ENCODE assay signal across 11 mouse cellular contexts in the genomic region with DNA sequence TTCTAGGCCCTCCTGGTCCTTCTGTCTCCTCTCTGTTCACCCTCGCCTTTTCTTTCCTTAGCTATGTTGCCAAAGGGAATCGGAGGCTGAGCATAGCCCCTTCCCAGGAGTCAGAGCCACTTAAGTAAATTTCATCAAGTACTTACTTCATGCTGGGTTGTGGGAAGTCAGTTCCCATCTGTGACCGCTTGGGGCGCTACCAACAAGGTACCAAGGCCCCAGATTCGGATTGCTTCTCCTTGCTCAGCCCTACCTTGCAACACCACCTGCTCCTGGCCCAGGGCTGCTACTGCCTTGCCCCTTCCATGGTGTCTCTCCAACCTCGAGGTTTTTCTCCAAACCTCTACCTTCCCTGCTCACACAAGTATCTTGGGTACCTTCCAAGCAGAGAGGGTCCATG. TPM values are rescaled to one million over a fixed set of nuclear protein-coding genes. Genes with fewer than 3 reads are reported as not detected.
DNase-seq lines count a peak whose midpoint lies in the region; ATAC-seq and TF ChIP-seq lines count a peak whose summit lies in the region.
"Had no signal": no experiment of that assay in that cellular context is flagged by ENCODE, and none has a peak within 500 bp of the region (broad histone marks: within the 10 kb centered on the region; RNA-seq: fewer than 3 reads in every experiment).

No protein-coding gene starts in this region.

- 46% methylated on average over 6 of the region's 6 CpGs for WGBS in hindbrain, postnatal 0 days
- WGBS in hindbrain, embryonic 13.5 days, result 42% methylated on average over 6 of the region's 6 CpGs
- 37% methylated on average over 6 of the region's 6 CpGs for WGBS in heart, embryonic 11.5 days (ENCODE audit: insufficient replicate concordance)

- no peak for TF ChIP-seq POLR2A in ES-Bruce4 (IDR thresholded peaks at IDR 0.05; ENCODE audit: insufficient read depth, low read length)
- TF ChIP-seq POLR2A in cortical plate, adult 2 months (IDR thresholded peaks at IDR 0.05; ENCODE audit: extremely low read depth, insufficient read depth, low read length), result no peak

- H3K27ac ChIP-seq in hindbrain, postnatal 0 days, result no peak overlapping the region
- H3K27ac ChIP-seq in hindbrain, embryonic 13.5 days, result no peak overlapping the region
- no peak overlapping the region for H3K27ac ChIP-seq in ES-Bruce4 (ENCODE audit: insufficient read depth, low read length)
- H3K27ac ChIP-seq in cortical plate, adult 2 months (ENCODE audit: insufficient read depth, low read length), result no peak overlapping the region
- no peak overlapping the region for H3K27ac ChIP-seq in heart, embryonic 11.5 days (ENCODE audit: low read depth, low read length)
- H3K27ac ChIP-seq: limb, embryonic 13.5 days; stomach, embryonic 15.5 days had no signal

- no peaks in the 10 kb centered on the region for H3K9me3 ChIP-seq in hindbrain, postnatal 0 days (ENCODE audit: low read length)
- no peaks in the 10 kb centered on the region for H3K9me3 ChIP-seq in hindbrain, embryonic 13.5 days
- no peaks in the 10 kb centered on the region for H3K9me3 ChIP-seq in ES-Bruce4 (replicated peaks; ENCODE audit: control insufficient read depth, insufficient read depth, low read length, poor library complexity, severe bottlenecking)
- no peaks in the 10 kb centered on the region for H3K9me3 ChIP-seq in heart, embryonic 11.5 days (replicated peaks; ENCODE audit: control insufficient read depth, low read length)
- H3K9me3 ChIP-seq: limb, embryonic 13.5 days; stomach, embryonic 15.5 days had no signal

- TF ChIP-seq CTCF in hindbrain, postnatal 0 days (IDR thresholded peaks at IDR 0.05; ENCODE audit: low read depth), result peak; percentile 52
- TF ChIP-seq CTCF in ES-Bruce4 (IDR thresholded peaks at IDR 0.05; ENCODE audit: low read depth, low read length), result peak; percentile 68
- peak; percentile 40 for TF ChIP-seq CTCF in cortical plate, adult 2 months (IDR thresholded peaks at IDR 0.05; ENCODE audit: extremely low read depth, insufficient read depth, low read length)

- no peak overlapping the region for H3K9ac ChIP-seq in hindbrain, postnatal 0 days (replicated peaks; ENCODE audit: low read length)
- no peak overlapping the region for H3K9ac ChIP-seq in hindbrain, embryonic 13.5 days
- H3K9ac ChIP-seq in ES-Bruce4 (ENCODE audit: low read depth, poor library complexity, severe bottlenecking), result no peak overlapping the region
- no peak overlapping the region for H3K9ac ChIP-seq in heart, embryonic 11.5 days (ENCODE audit: low read depth, low read length)
- H3K9ac ChIP-seq: limb, embryonic 13.5 days; stomach, embryonic 15.5 days had no signal

- H3K4me2 ChIP-seq in hindbrain, postnatal 0 days (ENCODE audit: low read depth, low read length), result no peak overlapping the region
- no peak overlapping the region for H3K4me2 ChIP-seq in hindbrain, embryonic 13.5 days
- no peak overlapping the region for H3K4me2 ChIP-seq in heart, embryonic 11.5 days
- H3K4me2 ChIP-seq: limb, embryonic 13.5 days; stomach, embryonic 15.5 days had no signal

- TF ChIP-seq EP300 in ES-Bruce4 (IDR thresholded peaks at IDR 0.05; ENCODE audit: insufficient read depth, low read depth, low read length), result no peak

- no peaks in the 10 kb centered on the region for H3K36me3 ChIP-seq in hindbrain, postnatal 0 days (ENCODE audit: insufficient read depth, low read length)
- H3K36me3 ChIP-seq in hindbrain, embryonic 13.5 days, result no peaks in the 10 kb centered on the region
- no peaks in the 10 kb centered on the region for H3K36me3 ChIP-seq in ES-Bruce4 (ENCODE audit: control insufficient read depth, insufficient read depth, low read length, poor library complexity, severe bottlenecking)
- no peaks in the 10 kb centered on the region for H3K36me3 ChIP-seq in heart, embryonic 11.5 days (ENCODE audit: control insufficient read depth, insufficient read depth, low read length)
- H3K36me3 ChIP-seq: limb, embryonic 13.5 days; stomach, embryonic 15.5 days had no signal

- no peak for ATAC-seq in hindbrain, postnatal 0 days
- ATAC-seq in hindbrain, embryonic 13.5 days (ENCODE audit: low FRiP score), result no peak
- ATAC-seq in heart, embryonic 11.5 days (replicated peaks; ENCODE audit: insufficient number of reproducible peaks, low FRiP score, low TSS enrichment), result no peak

- H3K4me1 ChIP-seq in hindbrain, postnatal 0 days (ENCODE audit: insufficient read depth, low read length), result no peaks in the 10 kb centered on the region
- no peaks in the 10 kb centered on the region for H3K4me1 ChIP-seq in hindbrain, embryonic 13.5 days (replicated peaks)
- H3K4me1 ChIP-seq in ES-Bruce4 (ENCODE audit: control insufficient read depth, insufficient read depth, low read length), result no peaks in the 10 kb centered on the region
- no peaks in the 10 kb centered on the region for H3K4me1 ChIP-seq in cortical plate, adult 2 months (ENCODE audit: control insufficient read depth, insufficient read depth, low read length)
- no peaks in the 10 kb centered on the region for H3K4me1 ChIP-seq in heart, embryonic 11.5 days (ENCODE audit: control insufficient read depth, insufficient read depth, low read length)

- no peak overlapping the region for H3K4me3 ChIP-seq in hindbrain, postnatal 0 days (ENCODE audit: low read length)
- no peak overlapping the region for H3K4me3 ChIP-seq in hindbrain, embryonic 13.5 days
- no peak overlapping the region for H3K4me3 ChIP-seq in ES-Bruce4 (ENCODE audit: low read depth, low read length)
- H3K4me3 ChIP-seq in cortical plate, adult 2 months (ENCODE audit: insufficient read depth, low read length), result no peak overlapping the region
- no peak overlapping the region for H3K4me3 ChIP-seq in heart, embryonic 11.5 days (ENCODE audit: low read depth, low read length)
- H3K4me3 ChIP-seq: limb, embryonic 13.5 days; stomach, embryonic 15.5 days had no signal

- no peak for DNase-seq in hindbrain, postnatal 0 days (ENCODE audit: low spot score)
- peak; percentile 57 for DNase-seq in naive thymus-derived CD4-positive, alpha-beta T cell, adult 2 months (ENCODE audit: low read depth)
- no peak for DNase-seq in testis, postnatal 14 days (ENCODE audit: low spot score)
- DNase-seq in right cerebral cortex, postnatal 10 days (ENCODE audit: low spot score in 2 of 2), result no peak

- H3K27me3 ChIP-seq in hindbrain, postnatal 0 days (ENCODE audit: insufficient read depth, low read length), result no peaks in the 10 kb centered on the region
- peaks cover 19% of the 10 kb centered on the region for H3K27me3 ChIP-seq in hindbrain, embryonic 13.5 days
- H3K27me3 ChIP-seq in ES-Bruce4 (ENCODE audit: control insufficient read depth, insufficient read depth, low read length, poor library complexity, severe bottlenecking), result no peaks in the 10 kb centered on the region
- H3K27me3 ChIP-seq in heart, embryonic 11.5 days (ENCODE audit: control insufficient read depth, insufficient read depth, low read length), result no peaks in the 10 kb centered on the region
- H3K27me3 ChIP-seq: limb, embryonic 13.5 days had no signal

RNA-seq across cellular contexts. Expression of a gene that starts 5.3 kb away (rescaled TPM):
- total RNA-seq in hindbrain, postnatal 0 days (2014; rRNA removed), result 42.1 and 49.1 TPM in 2 replicates
- 32.4 and 35.6 TPM in 2 replicates for polyA plus RNA-seq in hindbrain, postnatal 0 days (2015; fragmentation: Nextera tagmentation; extraction: Ambion mirVana)
- 9.3 and 9.5 TPM in 2 replicates for polyA plus RNA-seq in hindbrain, embryonic 13.5 days (2015; fragmentation: Nextera tagmentation; extraction: Ambion mirVana)
- polyA plus RNA-seq in ES-Bruce4 (2011; ENCODE audit: insufficient read depth, insufficient read length, low read depth, missing spikeins), result 0.72 and 1.1 TPM in 2 replicates
- 293 and 323 TPM in 2 replicates for polyA plus RNA-seq in cortical plate, adult 2 months (2012; rRNA removed)
- polyA plus RNA-seq in heart, embryonic 11.5 days (2014; fragmentation: Nextera tagmentation; extraction: Ambion mirVana), result 0.84 and 1.7 TPM in 2 replicates

RNA-seq across cellular contexts. Expression of a gene that starts 51.7 kb away (rescaled TPM):
- 7.4 and 20.1 TPM in 2 replicates for total RNA-seq in hindbrain, postnatal 0 days (2014; rRNA removed)
- 2.1 and 2.3 TPM in 2 replicates for polyA plus RNA-seq in hindbrain, postnatal 0 days (2015; fragmentation: Nextera tagmentation; extraction: Ambion mirVana)
- polyA plus RNA-seq in hindbrain, embryonic 13.5 days (2015; fragmentation: Nextera tagmentation; extraction: Ambion mirVana), result 4.0 and 4.1 TPM in 2 replicates
- 15.7 and 16.8 TPM in 2 replicates for polyA plus RNA-seq in ES-Bruce4 (2011; ENCODE audit: insufficient read depth, insufficient read length, low read depth, missing spikeins)
- polyA plus RNA-seq in cortical plate, adult 2 months (2012; rRNA removed), result 18.2 and 18.3 TPM in 2 replicates
- 4.3 and 5.9 TPM in 2 replicates for polyA plus RNA-seq in heart, embryonic 11.5 days (2014; fragmentation: Nextera tagmentation; extraction: Ambion mirVana)

RNA-seq across cellular contexts. Expression of a gene that starts 58.7 kb away (rescaled TPM):
- 0.10 and 5.8 TPM in 2 replicates for total RNA-seq in hindbrain, postnatal 0 days (2014; rRNA removed)
- polyA plus RNA-seq in hindbrain, postnatal 0 days (2015; fragmentation: Nextera tagmentation; extraction: Ambion mirVana), result 0.85 and 1.2 TPM in 2 replicates
- 0.16 and 0.22 TPM in 2 replicates for polyA plus RNA-seq in hindbrain, embryonic 13.5 days (2015; fragmentation: Nextera tagmentation; extraction: Ambion mirVana)
- not detected in 2 replicates for polyA plus RNA-seq in ES-Bruce4 (2011; ENCODE audit: insufficient read depth, insufficient read length, low read depth, missing spikeins)
- polyA plus RNA-seq in cortical plate, adult 2 months (2012; rRNA removed), result 13.6 and 14.6 TPM in 2 replicates
- not detected in 2 replicates for polyA plus RNA-seq in heart, embryonic 11.5 days (2014; fragmentation: Nextera tagmentation; extraction: Ambion mirVana)
- polyA plus RNA-seq: embryonic facial prominence, embryonic 14.5 days; limb, embryonic 13.5 days had no signal
